In the genomic region with DNA sequence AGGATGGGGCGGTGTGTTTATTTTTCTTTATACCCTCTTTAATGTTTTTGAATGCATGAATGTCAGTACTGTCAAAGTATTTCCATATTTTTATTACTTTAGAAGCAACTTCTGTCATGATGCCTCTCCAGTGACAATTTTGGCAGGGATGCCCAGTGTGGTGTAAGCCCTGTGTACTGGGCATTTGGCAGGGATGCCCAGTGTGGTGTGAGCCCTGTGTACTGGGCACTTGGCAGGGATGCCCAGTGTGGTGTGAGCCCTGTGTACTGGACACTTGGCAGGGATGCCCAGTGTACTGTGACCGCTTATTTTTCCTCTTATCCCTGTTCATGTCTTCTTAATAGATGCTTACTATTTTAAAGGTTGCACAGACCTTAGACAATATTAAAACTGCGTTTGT, we compare ENCODE assay signal across 18 mouse cellular contexts.
DNase-seq lines count a peak whose midpoint lies in the region; ATAC-seq lines count a peak whose summit lies in the region.
"Had no signal": no experiment of that assay in that cellular context is flagged by ENCODE, and none has a peak within 500 bp of the region (broad histone marks: within the 10 kb centered on the region; RNA-seq: fewer than 3 reads in every experiment).

No protein-coding gene starts in this region.

- no peaks in the 10 kb centered on the region for H3K9me3 ChIP-seq in hindbrain, embryonic 16.5 days (ENCODE audit: control insufficient read depth, low read length)
- H3K9me3 ChIP-seq in hindbrain, embryonic 10.5 days, result no peaks in the 10 kb centered on the region
- H3K9me3 ChIP-seq in lung, embryonic 15.5 days, result no peaks in the 10 kb centered on the region
- H3K9me3 ChIP-seq in forebrain, embryonic 12.5 days, result no peaks in the 10 kb centered on the region
- H3K9me3 ChIP-seq: embryonic facial prominence, embryonic 13.5 days; forebrain, embryonic 10.5 days; limb, embryonic 12.5 days; liver, embryonic 15.5 days had no signal

- DNase-seq in hindbrain, embryonic 10.5 days (ENCODE audit: low spot score), result no peak
- no peak for DNase-seq in lung, adult 18-20 months
- DNase-seq in gastrocnemius, adult 8-10 months (ENCODE audit: low spot score in 2 of 2), result peak; percentile 18 to 47
- no peak for DNase-seq in cerebellum, adult 8-10 months
- DNase-seq: cerebellum, adult 11-12 months; thymus, postnatal 25 days had no signal

- no peak overlapping the region for H3K4me2 ChIP-seq in hindbrain, embryonic 16.5 days (ENCODE audit: low read length)
- H3K4me2 ChIP-seq in lung, embryonic 15.5 days, result no peak overlapping the region
- H3K4me2 ChIP-seq in forebrain, embryonic 12.5 days, result no peak overlapping the region
- H3K4me2 ChIP-seq: embryonic facial prominence, embryonic 13.5 days; limb, embryonic 12.5 days; liver, embryonic 15.5 days; midbrain, embryonic 13.5 days had no signal

- H3K36me3 ChIP-seq in hindbrain, embryonic 16.5 days (ENCODE audit: control insufficient read depth, insufficient read depth, low read length), result no peaks in the 10 kb centered on the region
- H3K36me3 ChIP-seq in hindbrain, embryonic 10.5 days, result no peaks in the 10 kb centered on the region
- no peaks in the 10 kb centered on the region for H3K36me3 ChIP-seq in lung, embryonic 15.5 days
- peaks cover 9% of the 10 kb centered on the region; the same call in 1 of the 2 replicates for H3K36me3 ChIP-seq in forebrain, embryonic 12.5 days (replicated peaks)
- H3K36me3 ChIP-seq: embryonic facial prominence, embryonic 13.5 days; G1E; limb, embryonic 12.5 days; liver, embryonic 15.5 days; midbrain, embryonic 13.5 days had no signal

- H3K27me3 ChIP-seq in hindbrain, embryonic 16.5 days (replicated peaks; ENCODE audit: control insufficient read depth, insufficient read depth, low read length), result no peaks in the 10 kb centered on the region
- H3K27me3 ChIP-seq in hindbrain, embryonic 10.5 days (ENCODE audit: insufficient read depth, poor library complexity, severe bottlenecking), result no peaks in the 10 kb centered on the region
- H3K27me3 ChIP-seq in lung, embryonic 15.5 days, result no peaks in the 10 kb centered on the region
- no peaks in the 10 kb centered on the region for H3K27me3 ChIP-seq in forebrain, embryonic 12.5 days
- H3K27me3 ChIP-seq: embryonic facial prominence, embryonic 13.5 days; limb, embryonic 12.5 days; liver, embryonic 15.5 days; midbrain, embryonic 13.5 days had no signal

- H3K9ac ChIP-seq in hindbrain, embryonic 16.5 days (ENCODE audit: low read depth, low read length), result no peak overlapping the region
- H3K9ac ChIP-seq in lung, embryonic 15.5 days, result no peak overlapping the region
- no peak overlapping the region for H3K9ac ChIP-seq in forebrain, embryonic 12.5 days
- H3K9ac ChIP-seq: embryonic facial prominence, embryonic 13.5 days; limb, embryonic 12.5 days; liver, embryonic 15.5 days; midbrain, embryonic 13.5 days had no signal

- H3K27ac ChIP-seq in hindbrain, embryonic 16.5 days (ENCODE audit: low read depth, low read length), result no peak overlapping the region
- H3K27ac ChIP-seq in hindbrain, embryonic 10.5 days, result no peak overlapping the region
- no peak overlapping the region for H3K27ac ChIP-seq in lung, embryonic 15.5 days
- no peak overlapping the region for H3K27ac ChIP-seq in forebrain, embryonic 12.5 days
- H3K27ac ChIP-seq: embryonic facial prominence, embryonic 13.5 days; forebrain, embryonic 10.5 days; layer of hippocampus, adult 2 months; left cerebral cortex, adult 2 months; limb, embryonic 12.5 days; liver, embryonic 15.5 days; macrophage; midbrain, embryonic 13.5 days had no signal

- WGBS in hindbrain, embryonic 16.5 days, result 91% methylated on average over 3 of the region's 3 CpGs
- 92% methylated on average over 3 of the region's 3 CpGs for whole genome bisulfite sequencing in hindbrain, embryonic 10.5 days
- 81% methylated on average over 3 of the region's 3 CpGs for WGBS in lung, embryonic 15.5 days
- WGBS in forebrain, embryonic 12.5 days, result 91% methylated on average over 3 of the region's 3 CpGs

- ATAC-seq in hindbrain, embryonic 16.5 days, result peak; percentile 73; the same call in 1 of the 2 replicates
- ATAC-seq in lung, embryonic 15.5 days (ENCODE audit: borderline replicate concordance, extremely low read depth, low FRiP score, low TSS enrichment), result peak; percentile 69; the same call in 1 of the 2 replicates
- ATAC-seq in forebrain, embryonic 12.5 days (ENCODE audit: low FRiP score), result no peak
- ATAC-seq: midbrain, embryonic 13.5 days had no signal

- no peaks in the 10 kb centered on the region for H3K4me1 ChIP-seq in hindbrain, embryonic 16.5 days (ENCODE audit: control insufficient read depth, insufficient read depth, low read depth, low read length)
- H3K4me1 ChIP-seq in hindbrain, embryonic 10.5 days (replicated peaks), result peaks cover 3% of the 10 kb centered on the region
- H3K4me1 ChIP-seq in lung, embryonic 15.5 days, result no peaks in the 10 kb centered on the region
- no peaks in the 10 kb centered on the region for H3K4me1 ChIP-seq in forebrain, embryonic 12.5 days
- H3K4me1 ChIP-seq: forebrain, embryonic 10.5 days; liver, embryonic 15.5 days had no signal

- H3K4me3 ChIP-seq in hindbrain, embryonic 16.5 days (ENCODE audit: low read length), result no peak overlapping the region
- H3K4me3 ChIP-seq in hindbrain, embryonic 10.5 days, result no peak overlapping the region
- H3K4me3 ChIP-seq in lung, embryonic 15.5 days, result no peak overlapping the region
- H3K4me3 ChIP-seq in forebrain, embryonic 12.5 days (replicated peaks), result no peak overlapping the region
- H3K4me3 ChIP-seq: embryonic facial prominence, embryonic 13.5 days; forebrain, embryonic 10.5 days; layer of hippocampus, adult 2 months; left cerebral cortex, adult 2 months; limb, embryonic 12.5 days; liver, embryonic 15.5 days; midbrain, embryonic 13.5 days had no signal

Comparison
In these comparisons a context has a peak if more than half of its experiments do, and no peak if none do; other contexts are left out.
1. DNase-seq: peak in gastrocnemius, adult 8-10 months (2 of 2); none in hindbrain, embryonic 10.5 days (single experiment), lung, adult 18-20 months (0 of 2) and cerebellum, adult 8-10 months (single experiment).